Mouse (Mus musculus) cerebellum, adult 9-10 months (tissue): ENCODE results near the gene Rnf40.

Experiments used
- DNase-seq: peaks from one replicate; pipeline ENCODE4 v3.0.0; 2022

Gene Rnf40

DNA sequence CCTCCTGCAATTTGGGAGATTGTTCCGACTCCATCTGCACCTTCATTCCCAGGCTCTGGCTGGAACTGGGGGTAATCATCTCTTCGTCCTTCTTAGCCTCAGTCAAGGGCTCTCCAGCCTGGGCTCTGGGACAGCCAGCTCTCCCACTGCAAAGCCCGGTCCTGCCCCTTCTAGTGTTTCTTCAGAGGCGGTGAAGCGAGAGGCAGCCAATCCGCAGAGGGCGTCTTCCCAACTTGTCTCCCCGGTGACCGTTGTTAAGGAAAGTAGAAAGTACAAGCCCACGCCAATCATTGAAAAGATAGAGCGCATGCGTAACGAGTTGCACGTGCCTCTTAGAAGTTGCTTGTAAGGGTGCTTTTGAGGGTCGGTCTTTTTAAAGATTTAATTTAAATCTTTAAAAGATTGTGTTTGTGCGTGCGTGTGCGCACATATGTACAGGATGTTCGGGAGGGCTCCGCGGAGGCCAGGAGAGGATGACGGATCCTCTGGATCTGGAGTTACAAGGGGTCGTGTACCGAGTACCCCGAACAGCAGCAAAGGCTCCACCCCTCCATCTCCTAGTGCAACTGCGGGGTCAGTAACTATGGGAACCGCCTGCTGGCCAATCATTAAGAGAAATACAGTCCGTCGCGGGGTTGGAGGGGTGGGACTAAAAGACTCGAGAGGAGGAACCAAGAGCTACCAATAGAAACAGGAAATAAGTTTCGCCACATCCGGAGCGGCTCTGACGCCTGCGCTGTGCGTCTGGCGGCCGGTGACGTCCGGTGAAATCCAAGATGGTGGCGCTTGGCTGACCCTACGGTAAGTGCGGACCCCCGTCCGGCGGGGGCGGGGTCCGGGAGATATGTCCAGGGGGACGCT is at the start of gene Rnf40, which contains the start of gene Ccdc189:
TSS of gene Rnf40 (plus strand) at position 757 of the 861 bp plus-strand sequence.
TSS of gene Ccdc189 (minus strand) at position 585 of the 861 bp plus-strand sequence.
- peak; percentile 94 for DNase-seq

DNA sequence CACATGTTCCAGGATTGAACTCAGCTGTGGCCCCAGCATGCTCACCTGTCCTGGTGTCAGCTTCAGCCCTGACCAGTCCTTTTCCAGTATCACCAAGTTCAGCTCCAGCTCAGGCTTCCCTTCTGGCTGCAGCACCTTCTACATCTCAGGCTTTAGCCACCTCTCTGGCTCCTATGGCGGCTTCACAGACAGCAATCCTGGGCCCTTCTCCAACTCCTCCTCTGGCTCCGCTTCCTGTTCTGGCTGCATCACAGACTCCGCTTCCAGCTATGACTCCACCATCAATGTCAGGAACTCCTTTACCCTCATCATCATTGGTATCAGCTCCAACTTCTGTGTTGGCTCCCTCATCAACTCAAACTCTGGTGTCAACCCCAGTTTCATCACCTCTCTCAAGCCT is 46.9 kb upstream of the Rnf40 start:
- no peak for DNase-seq

DNA sequence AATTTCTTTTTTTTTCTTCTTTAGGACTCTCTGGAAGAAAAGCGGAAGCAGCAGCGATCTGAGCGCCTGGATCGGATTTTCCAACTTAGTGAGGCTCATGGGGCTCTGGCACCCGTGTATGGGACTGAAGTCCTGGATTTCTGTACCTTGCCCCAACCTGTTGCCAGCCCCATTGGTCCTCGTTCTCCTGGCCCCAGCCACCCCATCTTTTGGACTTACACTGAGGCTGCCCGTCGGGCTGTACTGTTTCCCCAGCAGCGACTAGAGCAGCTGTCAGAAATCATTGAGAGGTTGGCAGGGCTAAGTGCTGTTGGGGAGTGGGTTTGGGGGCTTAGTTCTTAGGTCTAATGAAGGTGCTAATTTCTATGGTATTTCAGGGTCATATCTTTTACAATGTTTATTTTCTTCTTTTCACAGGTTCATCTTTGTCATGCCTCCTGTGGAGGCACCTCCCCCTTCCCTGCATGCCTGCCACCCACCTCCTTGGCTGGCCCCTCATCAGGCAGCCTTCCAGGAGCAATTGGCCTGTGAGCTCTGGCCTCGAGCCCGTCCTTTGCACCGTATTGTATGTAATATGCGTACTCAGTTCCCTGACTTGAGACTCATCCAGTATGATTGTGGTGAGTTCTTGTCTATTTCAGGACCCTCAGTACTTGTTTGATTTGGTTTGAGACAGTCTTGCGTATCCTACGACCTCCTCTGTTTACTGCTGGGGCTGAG is 39.3 kb upstream of the Rnf40 start:
- peak; percentile 80 for DNase-seq

DNA sequence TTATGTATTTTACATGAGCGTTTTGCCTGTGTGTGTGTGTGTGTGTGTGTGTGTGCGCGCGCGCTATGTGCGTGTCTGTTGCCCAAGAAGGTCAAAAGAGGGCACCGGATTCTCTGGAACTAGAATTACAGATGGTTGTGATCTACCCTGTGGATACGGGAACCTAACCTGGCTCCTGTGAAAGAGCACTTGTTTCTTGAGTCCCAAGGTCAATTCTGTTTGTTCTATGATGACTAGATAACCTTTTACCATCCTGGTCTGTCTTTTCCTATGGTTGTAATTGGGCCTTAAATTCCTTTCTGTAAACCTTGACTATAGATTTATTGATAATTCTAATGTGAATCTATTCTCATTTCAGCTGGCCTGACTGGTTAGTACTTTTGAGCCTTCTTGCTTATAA is 37.0 kb upstream of the Rnf40 start:
- DNase-seq = no peak

DNA sequence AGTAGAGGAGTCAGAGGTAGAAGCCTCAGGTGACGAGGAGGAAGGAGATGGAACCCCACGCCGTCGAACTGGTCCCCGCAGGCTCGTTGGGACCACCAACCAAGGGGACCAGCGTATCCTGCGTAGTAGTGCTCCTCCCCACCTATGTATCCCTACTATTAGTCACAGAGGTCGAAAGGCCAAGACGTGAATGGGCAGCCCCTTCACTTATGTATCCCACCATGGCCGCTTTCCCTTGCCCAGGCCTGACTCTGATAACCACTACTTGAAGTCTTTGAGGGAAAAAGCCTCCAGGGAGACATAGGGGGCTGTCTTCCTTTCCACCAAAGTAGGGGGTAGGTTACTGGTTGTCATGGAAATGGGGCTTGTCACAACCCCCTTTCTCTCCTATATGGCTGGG is 28.0 kb upstream of the Rnf40 start:
- DNase-seq = no peak

DNA sequence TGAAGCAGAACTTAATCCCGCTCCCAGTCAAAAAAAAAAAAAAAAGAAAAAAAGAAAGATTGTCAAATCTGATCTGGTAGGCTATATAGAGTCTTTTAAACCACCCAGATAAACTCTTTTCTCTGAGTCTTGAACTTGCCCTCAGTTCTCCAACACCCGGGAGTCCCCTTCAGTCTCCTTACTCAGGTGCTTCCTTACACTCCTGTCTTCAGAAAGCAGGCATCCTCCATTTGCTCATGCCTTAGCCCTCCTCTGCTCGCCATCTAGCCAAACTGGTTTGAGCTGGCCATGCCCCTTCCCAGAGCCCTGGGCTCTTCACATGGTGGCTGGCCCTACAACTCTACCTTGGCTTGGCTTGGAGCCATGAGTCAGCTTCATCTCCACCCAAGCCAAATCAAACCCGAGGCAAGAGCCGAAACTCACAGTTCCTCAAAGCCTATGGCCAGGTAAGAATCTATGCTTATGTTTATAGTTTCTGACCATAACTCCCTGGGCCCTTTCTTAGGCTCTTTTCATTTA is 27.2 kb upstream of the Rnf40 start, which contains the start of gene Tmem265:
TSS of gene Tmem265 (plus strand) at position 51 of the 519 bp plus-strand sequence.
- DNase-seq = no peak

DNA sequence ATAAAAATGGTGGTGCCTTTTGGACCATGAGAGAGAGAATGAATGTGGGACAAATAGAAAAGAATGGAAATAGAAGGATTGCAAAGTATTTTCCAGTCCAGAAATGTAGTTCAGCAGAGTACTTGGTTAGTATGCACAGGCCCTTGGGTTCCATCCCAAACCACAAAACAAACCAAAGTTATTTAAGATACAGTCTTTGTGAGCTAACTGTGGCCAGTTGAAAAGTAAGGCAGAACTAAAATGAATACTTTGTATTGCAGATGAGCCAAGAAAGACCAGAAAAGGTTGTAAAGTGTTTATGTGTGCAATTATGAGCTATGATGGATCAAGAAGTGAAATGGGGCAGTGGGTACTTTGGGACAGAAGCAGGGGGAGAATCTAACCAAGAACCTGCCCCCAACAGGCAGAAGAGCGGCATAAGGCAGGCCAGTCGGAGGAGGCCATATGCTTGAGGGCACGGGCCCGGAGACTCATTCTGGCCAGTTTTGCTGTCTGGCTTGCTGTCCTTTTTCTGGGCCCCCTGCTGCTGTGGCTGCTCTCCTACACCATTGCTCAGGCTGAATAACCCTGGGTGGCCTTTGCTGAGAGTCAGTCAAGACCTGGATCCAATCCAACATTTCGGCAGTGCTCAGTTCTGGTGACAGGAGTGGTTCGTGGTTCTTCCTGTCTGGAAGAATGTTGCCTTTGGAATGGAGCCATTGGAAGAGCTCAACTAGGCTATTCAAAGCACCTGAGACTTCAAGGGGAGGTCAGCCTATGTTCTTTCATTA is 24.0 kb upstream of the Rnf40 start:
- DNase-seq = peak; percentile 98

DNA sequence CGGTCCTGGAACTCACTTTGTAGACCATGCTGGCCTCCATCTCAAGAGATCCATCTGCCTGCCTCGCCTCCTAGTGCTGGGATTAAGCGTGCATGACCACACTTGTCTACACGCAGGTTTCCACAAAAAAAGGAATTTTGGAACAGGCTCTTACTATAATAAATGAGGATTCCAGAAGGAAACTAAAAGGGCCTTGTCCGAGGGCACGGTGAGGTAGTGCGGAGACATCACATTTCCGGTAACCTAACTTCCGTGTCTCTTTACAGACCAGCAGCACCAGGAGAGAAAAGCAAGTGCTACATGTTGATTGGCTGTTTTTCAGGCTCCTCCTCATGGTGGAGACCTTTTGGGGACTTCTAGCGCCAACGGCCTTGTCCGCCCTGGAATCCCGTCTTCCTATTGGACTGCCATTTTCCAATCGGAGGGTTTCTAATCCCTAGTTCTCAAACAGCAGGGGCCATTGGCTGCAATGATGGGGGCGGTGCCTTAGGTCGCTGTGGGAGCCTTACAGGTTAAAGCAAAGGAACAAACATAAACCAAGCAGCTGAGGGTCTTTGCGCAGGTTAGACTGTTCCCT is 15.6 kb upstream of the Rnf40 start, which contains the start of gene Phkg2:
TSS of gene Phkg2 (plus strand) at position 446 of the 577 bp plus-strand sequence.
- DNase-seq = peak; percentile 98

DNA sequence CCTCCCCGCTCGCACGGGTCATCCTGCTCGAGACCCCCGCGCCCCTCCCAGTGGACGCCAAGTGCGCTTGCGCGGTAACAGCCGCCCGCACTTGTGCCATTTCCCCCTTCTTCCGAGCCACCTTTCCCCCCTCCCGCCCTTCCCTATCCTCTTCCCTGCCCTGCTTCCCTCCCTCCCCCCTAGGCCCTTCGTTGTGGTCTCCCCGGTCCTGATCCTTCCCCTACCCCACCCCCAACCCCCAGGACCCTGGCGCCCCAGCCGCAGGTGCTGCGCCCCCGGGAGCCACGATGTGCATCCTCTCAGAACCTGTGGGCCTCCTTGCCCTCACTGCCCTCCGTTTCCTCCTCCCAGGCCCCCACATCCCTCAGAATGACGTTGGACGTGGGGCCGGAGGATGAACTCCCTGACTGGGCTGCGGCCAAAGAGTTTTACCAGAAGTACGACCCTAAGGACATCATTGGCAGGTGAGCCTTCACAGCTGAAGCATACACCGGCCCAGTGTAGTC is 15.0 kb upstream of the Rnf40 start:
- DNase-seq = peak; percentile 56

DNA sequence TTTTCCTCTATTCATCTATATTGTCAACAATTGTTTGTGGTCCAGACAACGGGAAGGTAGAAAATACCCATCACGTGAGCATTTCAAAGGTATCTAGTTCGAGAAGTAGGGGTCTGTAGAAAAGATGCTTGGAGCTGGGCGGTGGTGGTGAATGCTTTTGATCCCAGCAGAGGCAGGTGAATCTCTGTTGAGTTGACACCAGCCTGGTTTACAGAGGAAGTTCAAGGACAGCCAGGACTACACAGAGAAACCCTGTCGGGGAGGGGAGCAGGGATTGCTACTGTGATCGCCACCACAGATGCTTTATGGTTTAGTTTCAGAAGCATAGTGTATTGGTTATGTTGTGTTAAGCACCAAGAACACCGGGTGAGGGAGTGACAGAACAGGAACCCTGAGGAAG is 14.5 kb upstream of the Rnf40 start:
- peak; percentile 37 for DNase-seq

DNA sequence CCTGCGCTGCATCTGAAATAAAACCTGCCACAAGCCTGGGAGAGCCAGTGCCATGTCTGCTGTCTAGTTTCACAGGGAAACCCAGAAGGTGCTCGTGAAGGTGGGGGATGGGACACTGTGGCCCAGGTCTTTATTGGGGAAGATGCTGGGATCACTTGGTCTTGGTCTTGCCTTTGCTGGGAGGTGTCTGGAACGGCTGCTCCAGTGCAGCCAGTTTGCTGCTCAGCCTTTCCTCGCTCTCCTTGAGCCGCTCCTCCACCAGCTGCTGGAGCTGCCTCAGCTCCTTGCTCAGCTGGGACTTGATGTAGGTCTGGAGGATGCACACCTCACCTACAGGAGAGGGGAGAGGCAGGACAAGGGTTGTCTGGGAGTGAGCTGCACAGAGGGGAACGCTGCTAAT is 5.3 kb upstream of the Rnf40 start:
- no peak for DNase-seq

DNA sequence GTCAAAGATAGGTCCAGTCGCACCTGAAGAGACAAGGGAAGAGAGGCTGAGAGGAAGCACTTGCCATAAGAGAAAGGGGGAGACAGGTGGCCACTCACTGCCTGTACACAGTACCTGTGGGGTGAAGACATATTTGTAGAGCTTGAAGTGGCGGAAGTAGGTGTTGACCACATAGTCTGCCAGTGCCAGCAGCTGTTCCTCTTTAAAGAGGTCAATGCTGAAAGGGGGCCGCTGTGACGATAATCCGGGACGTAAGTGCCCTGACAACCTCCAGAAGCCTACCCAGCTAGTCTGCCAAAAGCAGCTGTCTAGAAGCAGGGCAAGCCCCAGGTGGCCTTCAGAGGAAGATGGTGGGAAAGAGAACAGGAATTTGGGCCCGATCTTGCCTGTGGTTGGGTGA is 3.5 kb upstream of the Rnf40 start:
- no peak for DNase-seq

DNA sequence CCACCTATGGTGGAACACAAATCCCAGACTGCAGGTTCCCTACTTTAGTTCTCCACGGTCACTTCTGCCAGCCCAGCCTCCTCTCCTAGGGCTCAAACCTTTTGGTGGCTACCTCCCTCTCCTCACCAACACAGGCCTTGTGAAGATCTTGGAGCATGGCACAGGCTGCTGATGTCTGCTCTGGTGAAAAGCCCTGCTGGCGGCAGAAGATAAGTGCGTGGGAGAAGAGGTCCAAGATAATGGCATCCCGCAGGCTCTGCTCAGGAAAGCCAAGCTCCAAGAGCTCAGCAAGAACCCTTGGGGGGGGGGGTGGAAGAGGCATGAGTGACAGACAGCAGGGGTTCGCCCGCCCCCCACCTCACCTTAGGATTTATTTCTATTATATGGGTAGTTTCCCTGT is 2.4 kb upstream of the Rnf40 start:
- DNase-seq = no peak

DNA sequence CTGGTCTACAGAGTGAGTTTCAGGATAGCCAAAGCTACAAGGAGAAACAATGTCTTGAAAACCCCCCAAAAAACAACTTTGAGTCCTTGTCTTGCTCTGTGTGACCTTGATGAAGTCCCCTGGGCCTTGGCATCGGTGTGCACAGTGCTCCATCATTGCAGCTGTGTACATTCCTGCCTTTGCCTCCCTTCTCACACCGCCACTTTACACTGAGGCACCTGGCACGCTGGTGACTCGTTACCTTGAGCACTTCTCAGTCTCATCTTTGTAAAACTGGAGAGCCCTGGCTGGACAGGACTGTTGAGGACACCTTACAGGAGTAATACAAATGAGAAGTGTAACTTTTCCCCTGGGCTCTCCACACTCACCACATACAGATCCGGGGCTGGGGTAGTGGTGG is 1.4 kb upstream of the Rnf40 start:
- no peak for DNase-seq

DNA sequence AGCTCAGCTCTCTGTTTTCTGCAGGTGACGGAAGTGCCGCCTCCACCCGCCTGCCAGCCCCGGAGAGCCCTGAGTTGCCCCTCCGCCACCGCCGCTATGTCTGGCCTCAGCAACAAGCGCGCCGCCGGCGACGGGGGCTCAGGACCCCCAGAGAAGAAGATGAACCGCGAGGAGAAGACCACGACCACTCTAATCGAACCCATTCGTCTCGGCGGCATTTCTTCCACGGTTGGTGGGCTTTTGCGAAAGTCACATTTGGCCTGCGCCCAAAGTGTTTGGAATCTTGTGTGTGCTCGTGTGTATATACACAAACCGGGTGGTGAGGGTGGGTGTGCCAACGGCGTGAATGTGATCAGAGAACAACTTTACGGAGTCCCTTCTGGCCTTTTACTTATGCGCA is 334 bp downstream of the Rnf40 start:
- no peak for DNase-seq

DNA sequence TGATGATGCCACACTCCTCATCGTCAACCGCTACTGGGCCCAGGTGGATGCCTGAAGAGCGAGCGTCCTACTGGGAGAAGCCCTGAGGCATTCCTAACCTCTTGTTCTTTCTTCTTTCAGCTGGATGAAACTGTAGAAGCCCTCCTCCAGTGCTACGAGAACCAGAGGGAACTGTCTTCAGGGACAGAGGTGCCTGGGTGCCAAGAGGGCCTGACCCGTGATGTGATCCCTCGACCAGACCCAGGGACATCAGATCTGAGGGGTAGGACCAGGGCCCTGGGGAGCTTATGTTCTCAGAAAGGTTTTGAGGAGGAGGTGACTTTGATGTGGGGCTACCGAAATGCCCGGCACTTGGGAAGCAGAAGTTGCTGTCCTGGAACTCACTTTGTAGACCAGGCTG is 1.1 kb downstream of the Rnf40 start:
- DNase-seq = no peak

DNA sequence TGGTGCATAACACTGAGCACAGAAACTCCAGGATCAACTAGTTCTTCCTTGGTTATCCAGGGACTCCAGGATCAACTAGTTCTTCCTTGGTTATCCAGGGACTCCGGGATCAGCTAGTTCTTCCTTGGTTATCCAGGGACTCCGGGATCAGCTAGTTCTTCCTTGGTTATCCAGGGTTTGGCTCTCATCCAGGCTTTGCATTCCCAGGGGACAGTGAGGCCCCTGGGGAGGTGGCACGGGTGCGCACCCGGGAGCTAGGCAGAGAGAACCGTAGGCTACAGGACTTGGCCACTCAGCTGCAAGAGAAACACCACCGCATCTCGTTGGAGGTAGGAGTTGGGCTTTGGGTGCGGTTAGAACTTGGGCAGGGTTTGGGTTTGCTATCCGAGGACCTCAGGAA is 2.5 kb downstream of the Rnf40 start:
- DNase-seq = no peak

DNA sequence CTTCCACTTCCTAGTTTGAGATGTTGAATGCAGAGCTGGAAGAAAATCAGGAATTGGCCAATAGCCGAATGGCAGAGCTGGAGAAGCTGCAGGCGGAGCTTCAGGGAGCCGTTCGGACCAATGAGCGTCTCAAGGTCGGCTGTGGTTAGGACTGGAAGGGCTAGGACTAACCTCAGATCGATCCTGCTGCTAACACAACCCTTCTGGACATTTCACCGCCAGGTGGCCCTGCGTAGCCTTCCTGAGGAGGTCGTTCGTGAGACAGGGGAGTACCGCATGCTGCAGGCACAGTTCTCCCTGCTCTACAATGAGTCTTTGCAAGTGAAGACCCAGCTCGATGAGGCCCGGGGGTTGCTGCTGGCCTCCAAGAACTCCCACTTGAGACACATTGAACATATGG is 4.0 kb downstream of the Rnf40 start:
- DNase-seq = no peak

DNA sequence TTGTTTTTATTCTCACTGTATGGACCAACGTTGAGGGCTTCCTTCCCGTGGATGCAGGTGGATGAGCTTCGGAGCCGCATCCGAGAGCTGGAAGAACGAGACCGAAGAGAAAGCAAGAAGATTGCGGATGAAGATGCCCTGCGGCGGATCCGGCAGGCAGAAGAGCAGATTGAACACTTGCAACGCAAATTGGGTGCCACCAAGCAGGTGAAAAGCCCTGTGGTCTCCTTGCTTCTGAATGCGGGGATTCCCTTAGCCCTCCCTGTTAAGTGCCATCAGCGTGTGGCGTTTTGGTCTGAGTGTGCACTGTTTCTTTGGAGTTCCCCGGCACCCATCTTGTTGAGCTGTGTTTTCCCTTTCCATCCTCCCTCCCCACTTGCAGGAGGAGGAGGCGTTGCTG is 8.2 kb downstream of the Rnf40 start:
- DNase-seq = no peak

DNA sequence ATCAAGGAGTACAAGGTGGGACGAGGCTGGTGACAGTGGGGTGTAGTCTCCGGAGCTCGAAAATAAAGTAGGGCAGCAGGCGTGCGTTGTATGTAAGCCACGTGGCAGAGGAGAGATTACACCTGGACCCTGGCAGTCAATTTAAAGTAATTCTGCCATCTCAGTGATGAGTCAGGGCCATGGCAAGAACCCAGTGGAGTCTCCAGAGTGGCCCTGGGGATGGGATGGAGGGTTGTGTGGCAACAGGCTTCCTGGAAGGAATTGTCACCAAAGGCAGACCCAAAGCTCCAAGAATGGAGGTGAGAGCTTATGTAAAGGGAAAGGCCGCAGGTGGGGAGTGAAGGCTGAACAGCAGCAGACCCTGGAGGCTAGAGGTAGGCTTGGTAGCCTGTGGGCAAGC is 12.0 kb downstream of the Rnf40 start:
- no peak for DNase-seq

DNA sequence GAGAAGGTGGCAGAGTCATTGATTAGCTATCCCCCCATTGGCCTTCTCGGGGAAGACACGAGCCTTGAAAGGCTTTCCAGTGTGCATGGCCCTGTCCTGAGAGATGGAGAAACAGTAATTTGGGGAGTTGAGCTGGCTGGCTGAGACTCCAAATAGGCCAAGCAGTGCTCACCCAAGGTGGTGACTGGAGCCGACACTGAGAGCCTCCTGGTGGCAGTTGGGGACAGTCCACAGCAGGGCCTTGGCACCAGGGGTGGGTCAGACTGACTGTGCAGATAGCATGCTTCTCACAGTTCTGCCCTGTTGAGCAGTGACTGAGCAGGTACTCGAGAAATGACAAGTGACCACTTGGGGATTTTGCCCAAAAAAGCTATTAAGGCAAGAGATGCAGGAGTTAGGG is 13.2 kb downstream of the Rnf40 start:
- no peak for DNase-seq

DNA sequence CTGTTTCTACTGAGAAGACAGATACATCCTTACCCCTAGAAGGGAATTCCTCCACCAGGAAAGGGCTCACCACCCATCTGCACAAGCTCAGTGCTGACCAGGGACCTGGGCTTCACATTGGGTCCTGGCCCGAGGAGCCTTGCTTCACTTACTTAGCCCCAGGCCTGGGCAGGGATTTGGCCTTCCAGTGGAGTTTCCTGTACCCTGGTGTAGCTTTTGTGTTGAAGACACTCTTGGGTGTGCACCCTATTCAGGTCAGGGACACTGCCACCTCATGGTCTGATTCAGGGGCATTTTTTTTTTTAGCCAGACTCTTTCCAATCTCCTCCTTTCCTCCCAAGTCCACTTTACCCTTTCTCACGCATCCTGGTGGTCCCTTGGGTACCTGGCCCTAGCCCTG is 14.3 kb downstream of the Rnf40 start:
- DNase-seq = no peak

DNA sequence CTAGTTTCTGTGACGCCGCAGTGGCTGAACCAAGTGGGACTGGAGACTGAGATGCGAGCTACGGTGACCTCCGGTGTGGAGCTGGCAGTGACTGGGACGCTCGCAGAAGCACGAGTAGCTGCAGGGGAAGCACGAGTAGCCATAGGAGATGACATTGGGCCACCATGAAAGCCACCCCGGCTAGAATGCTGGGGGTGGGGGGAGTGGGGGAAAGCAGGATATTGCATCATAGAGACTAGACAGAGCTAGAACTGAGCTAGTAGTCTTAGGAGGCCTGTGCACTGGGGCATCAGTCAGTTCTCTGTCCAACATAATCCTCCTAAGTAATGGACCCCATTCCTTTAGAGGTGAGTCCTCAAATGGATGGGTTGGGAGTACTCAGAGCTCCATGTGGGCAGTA is 15.7 kb downstream of the Rnf40 start:
- DNase-seq = no peak
